In the genomic region with DNA sequence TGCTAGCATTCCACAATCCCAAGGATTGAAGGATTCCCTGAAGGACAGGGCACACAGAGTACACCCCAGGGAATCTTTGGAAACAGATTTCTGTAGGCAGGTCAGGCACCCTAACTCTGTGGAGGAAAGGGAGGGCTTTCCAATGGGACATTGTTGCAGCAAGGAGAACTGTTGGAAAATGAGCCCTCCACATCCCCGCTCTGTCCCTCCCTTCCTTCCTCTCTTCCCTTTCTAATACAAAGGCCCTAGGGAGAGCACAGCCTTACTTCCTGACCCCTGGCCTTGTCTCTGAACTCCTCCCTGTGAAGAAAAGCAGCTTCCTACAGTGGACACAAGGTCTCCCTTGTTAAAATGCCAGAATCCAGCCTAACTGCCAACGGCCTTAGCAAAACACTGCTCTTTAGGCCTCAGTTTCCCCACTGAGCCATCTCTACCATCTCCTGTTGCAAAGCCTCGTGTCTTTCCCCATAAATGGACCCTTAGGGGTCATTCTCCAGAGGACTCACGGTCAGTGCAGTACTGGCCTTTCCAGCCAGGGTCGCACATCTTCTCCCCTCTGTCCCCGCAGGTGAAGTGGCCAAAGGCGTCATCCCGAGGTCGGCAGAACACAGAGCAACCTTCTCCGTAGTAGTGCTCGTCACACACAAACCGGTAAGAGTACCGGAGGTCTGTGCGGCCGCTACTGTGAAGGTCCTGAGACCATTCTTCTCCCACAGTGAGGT, we compare ENCODE assay signal across 9 mouse cellular contexts. TPM values are rescaled to one million over a fixed set of nuclear protein-coding genes. Genes with fewer than 3 reads are reported as not detected.
DNase-seq lines count a peak whose midpoint lies in the region; ATAC-seq and TF ChIP-seq lines count a peak whose summit lies in the region.
"Had no signal": no experiment of that assay in that cellular context is flagged by ENCODE, and none has a peak within 500 bp of the region (broad histone marks: within the 10 kb centered on the region; RNA-seq: fewer than 3 reads in every experiment).

No protein-coding gene starts in this region.

- peak overlapping the region; percentile 33 for H3K27ac ChIP-seq in liver, adult 2 months (replicated peaks; ENCODE audit: insufficient read depth, low read depth, low read length)
- H3K27ac ChIP-seq in liver, embryonic 12.5 days: no peak overlapping the region
- H3K27ac ChIP-seq in heart, embryonic 15.5 days: peak overlapping the region; percentile 66
- H3K27ac ChIP-seq in limb, embryonic 14.5 days (replicated peaks; ENCODE audit: low read depth, low read length): no peak overlapping the region
- H3K27ac ChIP-seq in olfactory bulb, adult 2 months (ENCODE audit: insufficient read depth, low read depth, low read length): no peak overlapping the region

- no peak for DNase-seq in liver, adult 2 months (ENCODE audit: extremely low read depth, low read depth, low spot score)
- no peak for DNase-seq in limb, embryonic 14.5 days (ENCODE audit: low spot score)
- DNase-seq in urinary bladder, postnatal 25 days (ENCODE audit: low spot score): no peak
- DNase-seq in urinary bladder, postnatal 10 days (ENCODE audit: low spot score): no peak
- DNase-seq in thymus, postnatal 25 days: no peak
- DNase-seq: cerebellum, postnatal 25 days had no signal

- H3K79me2 ChIP-seq in liver, adult 2 months (ENCODE audit: control insufficient read depth, insufficient read depth, low read length): no peaks in the 10 kb centered on the region

- peaks cover 2% of the 10 kb centered on the region; the same call in 1 of the 2 replicates for H3K36me3 ChIP-seq in liver, adult 2 months (ENCODE audit: control insufficient read depth, insufficient read depth, low read length)
- H3K36me3 ChIP-seq in liver, embryonic 12.5 days: peaks cover 3% of the 10 kb centered on the region; the same call in 1 of the 2 replicates
- H3K36me3 ChIP-seq in heart, embryonic 15.5 days: no peaks in the 10 kb centered on the region
- H3K36me3 ChIP-seq in limb, embryonic 14.5 days (ENCODE audit: control insufficient read depth, insufficient read depth, low read length): no peaks in the 10 kb centered on the region

- H3K27me3 ChIP-seq in liver, adult 2 months (ENCODE audit: control insufficient read depth, insufficient read depth, low read length): no peaks in the 10 kb centered on the region
- peaks cover 89% of the 10 kb centered on the region for H3K27me3 ChIP-seq in liver, embryonic 12.5 days (replicated peaks)
- H3K27me3 ChIP-seq in heart, embryonic 15.5 days: peaks cover 63% of the 10 kb centered on the region
- peaks cover 47% of the 10 kb centered on the region for H3K27me3 ChIP-seq in limb, embryonic 14.5 days (ENCODE audit: control insufficient read depth, insufficient read depth, low read length)

- peak overlapping the region; percentile 18; the same call in 1 of the 2 replicates for H3K9ac ChIP-seq in liver, adult 2 months (ENCODE audit: low read depth, low read length)
- H3K9ac ChIP-seq in liver, embryonic 12.5 days: no peak overlapping the region
- H3K9ac ChIP-seq in heart, embryonic 15.5 days: no peak overlapping the region
- no peak overlapping the region for H3K9ac ChIP-seq in limb, embryonic 14.5 days (ENCODE audit: low read depth, low read length, severe bottlenecking)

- no peak overlapping the region for H3K4me2 ChIP-seq in liver, embryonic 12.5 days
- peak overlapping the region; percentile 100 for H3K4me2 ChIP-seq in heart, embryonic 15.5 days
- peak overlapping the region; percentile 10; the same call in 1 of the 2 replicates for H3K4me2 ChIP-seq in limb, embryonic 14.5 days (replicated peaks; ENCODE audit: low read depth, low read length, severe bottlenecking)

- peak overlapping the region; percentile 26 for H3K4me3 ChIP-seq in liver, adult 2 months (ENCODE audit: insufficient read depth, low read depth, low read length)
- H3K4me3 ChIP-seq in liver, embryonic 12.5 days: no peak overlapping the region
- H3K4me3 ChIP-seq in heart, embryonic 15.5 days: peak overlapping the region; percentile 65
- H3K4me3 ChIP-seq in limb, embryonic 14.5 days (replicated peaks; ENCODE audit: low read length): no peak overlapping the region
- peak overlapping the region; percentile 34 for H3K4me3 ChIP-seq in olfactory bulb, adult 2 months (ENCODE audit: insufficient read depth, low read depth, low read length)

- TF ChIP-seq POLR2A in liver, adult 2 months (IDR thresholded peaks at IDR 0.05; ENCODE audit: extremely low read depth, insufficient read depth, low read length): no peak
- no peak for TF ChIP-seq POLR2A in limb, embryonic 14.5 days (IDR thresholded peaks at IDR 0.05; ENCODE audit: borderline replicate concordance, extremely low read depth, insufficient read depth, insufficient read length)
- TF ChIP-seq POLR2A in olfactory bulb, adult 2 months (IDR thresholded peaks at IDR 0.05; ENCODE audit: insufficient read depth, low read depth, low read length): no peak

- WGBS in liver, adult 2 months: 80% methylated on average over 15 of the region's 15 CpGs
- 55% methylated on average over 15 of the region's 15 CpGs for WGBS in liver, embryonic 12.5 days (ENCODE audit: insufficient replicate concordance)
- WGBS in heart, embryonic 15.5 days: 57% methylated on average over 15 of the region's 15 CpGs
- 57% methylated on average over 15 of the region's 15 CpGs for WGBS in limb, embryonic 14.5 days
- 71% methylated on average over 15 of the region's 15 CpGs for WGBS in olfactory bulb, adult 2 months

- no peak for ATAC-seq in liver, embryonic 12.5 days
- ATAC-seq in heart, embryonic 15.5 days (replicated peaks; ENCODE audit: insufficient number of reproducible peaks, insufficient read depth, low FRiP score, low read depth): 0 out of 2 replicates have a peak, but pooled peaks have one; percentile 23
- ATAC-seq in limb, embryonic 14.5 days (ENCODE audit: low FRiP score, low read depth): no peak

- TF ChIP-seq CTCF in liver, adult 2 months (IDR thresholded peaks at IDR 0.05; ENCODE audit: low read depth, low read length): no peak
- no peak for TF ChIP-seq CTCF in olfactory bulb, adult 2 months (IDR thresholded peaks at IDR 0.05; ENCODE audit: insufficient read depth, low read depth, low read length)

- no peaks in the 10 kb centered on the region for H3K9me3 ChIP-seq in liver, embryonic 12.5 days (replicated peaks)
- H3K9me3 ChIP-seq in heart, embryonic 15.5 days (replicated peaks): no peaks in the 10 kb centered on the region
- H3K9me3 ChIP-seq in limb, embryonic 14.5 days (ENCODE audit: control insufficient read depth, low read length): no peaks in the 10 kb centered on the region

- H3K4me1 ChIP-seq in liver, adult 2 months (ENCODE audit: control insufficient read depth, insufficient read depth, low read length): peaks cover 29% of the 10 kb centered on the region
- peaks cover 35% of the 10 kb centered on the region for H3K4me1 ChIP-seq in liver, embryonic 12.5 days
- H3K4me1 ChIP-seq in heart, embryonic 15.5 days (replicated peaks): peaks cover 41% of the 10 kb centered on the region
- H3K4me1 ChIP-seq in limb, embryonic 14.5 days (ENCODE audit: control insufficient read depth, insufficient read depth, low read length): peaks cover 4% of the 10 kb centered on the region; the same call in 1 of the 2 replicates
- peaks cover 36% of the 10 kb centered on the region for H3K4me1 ChIP-seq in olfactory bulb, adult 2 months (ENCODE audit: control insufficient read depth, insufficient read depth, low read length)

RNA-seq across cellular contexts. Expression of a gene that starts 3.6 kb away (rescaled TPM):
- 4.0 and 4.6 TPM in 2 replicates for total RNA-seq in liver, adult 2 months (2014; rRNA removed)
- 6.9 and 7.1 TPM in 2 replicates for polyA plus RNA-seq in liver, adult 2 months (2012; rRNA removed)
- 1.5 and 1.7 TPM in 2 replicates for polyA plus RNA-seq in liver, embryonic 12.5 days (2016; fragmentation: Nextera tagmentation; extraction: Ambion mirVana)
- 4.8 and 5.2 TPM in 2 replicates for polyA plus RNA-seq in heart, embryonic 15.5 days (2015; fragmentation: Nextera tagmentation; extraction: Ambion mirVana)
- polyA plus RNA-seq in limb, embryonic 14.5 days (2012; rRNA removed): 10.1 and 10.8 TPM in 2 replicates
- 6.5 and 7.3 TPM in 2 replicates for polyA plus RNA-seq in limb, embryonic 14.5 days (2014; fragmentation: Nextera tagmentation; extraction: Ambion mirVana)
- polyA plus RNA-seq in olfactory bulb, adult 2 months (2012; ENCODE audit: insufficient read depth, insufficient read length, low replicate concordance, missing spikeins): not detected in 2 replicates

RNA-seq across cellular contexts. Expression of a gene that starts 22.9 kb away (rescaled TPM):
- 13.3 and 13.4 TPM in 2 replicates for total RNA-seq in liver, adult 2 months (2014; rRNA removed)
- 4.4 and 5.8 TPM in 2 replicates for polyA plus RNA-seq in liver, adult 2 months (2012; rRNA removed)
- 8.6 and 8.9 TPM in 2 replicates for polyA plus RNA-seq in liver, embryonic 12.5 days (2016; fragmentation: Nextera tagmentation; extraction: Ambion mirVana)
- 14.7 and 17.8 TPM in 2 replicates for polyA plus RNA-seq in heart, embryonic 15.5 days (2015; fragmentation: Nextera tagmentation; extraction: Ambion mirVana)
- polyA plus RNA-seq in limb, embryonic 14.5 days (2012; rRNA removed): 18.9 and 19.0 TPM in 2 replicates
- polyA plus RNA-seq in limb, embryonic 14.5 days (2014; fragmentation: Nextera tagmentation; extraction: Ambion mirVana): 25.7 and 30.7 TPM in 2 replicates
- not detected in 2 replicates for polyA plus RNA-seq in olfactory bulb, adult 2 months (2012; ENCODE audit: insufficient read depth, insufficient read length, low replicate concordance, missing spikeins)

Comparison
In these comparisons a context has a peak if more than half of its experiments do, and no peak if none do; other contexts are left out.
1. H3K27ac ChIP-seq: peak in liver, adult 2 months (single experiment) and heart, embryonic 15.5 days (single experiment); none in liver, embryonic 12.5 days (single experiment), limb, embryonic 14.5 days (single experiment) and olfactory bulb, adult 2 months (single experiment).
2. H3K4me3 ChIP-seq: peak in liver, adult 2 months (single experiment), heart, embryonic 15.5 days (single experiment) and olfactory bulb, adult 2 months (single experiment); none in liver, embryonic 12.5 days (single experiment) and limb, embryonic 14.5 days (single experiment).